Mouse (Mus musculus) spleen, postnatal 10 days (tissue): ENCODE data around the gene Ldlrad3.

Source experiments
- DNase-seq, 2 experiments: peaks; one replicate each; pipeline ENCODE4 v3.0.0; 2021 to 2022; ENCODE audit warnings: low spot score in 2 of 2

The Ldlrad3 gene

DNA sequence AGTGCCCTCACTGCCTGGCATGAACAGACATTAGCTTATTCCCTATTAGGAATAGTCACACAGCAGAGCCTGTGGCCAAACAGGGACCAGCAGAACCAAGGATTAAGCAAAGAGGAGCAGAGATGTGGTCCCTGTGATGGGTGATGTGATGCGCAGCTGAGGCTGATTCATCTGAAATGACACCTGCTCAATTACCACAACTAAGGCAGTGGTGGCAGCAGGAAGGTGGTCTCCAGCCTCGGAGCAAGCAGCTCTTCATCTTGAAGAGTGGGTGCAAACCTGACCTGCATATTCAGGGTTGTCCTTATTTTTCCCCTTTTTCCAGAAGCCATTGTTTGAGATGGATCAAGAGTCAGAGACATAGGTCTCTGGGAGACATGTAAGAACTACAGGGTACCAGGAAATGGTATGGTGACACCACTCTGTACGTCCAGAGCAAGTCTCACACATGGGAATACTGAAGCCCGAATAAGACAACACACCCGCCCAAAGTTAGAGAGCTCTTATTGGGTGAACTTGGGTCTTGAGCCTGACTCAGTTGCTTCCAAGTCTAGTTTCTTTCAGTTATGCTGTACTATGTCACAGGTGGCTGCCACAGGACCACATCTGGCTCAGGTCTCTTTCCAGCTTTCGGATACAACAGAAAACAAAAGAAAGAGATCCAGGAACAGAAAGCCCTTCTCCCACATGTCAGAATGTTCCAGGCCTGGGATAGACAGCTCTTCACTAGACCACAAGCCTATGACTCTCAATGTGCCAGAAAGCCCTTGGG lies 112.7 kb downstream of the Ldlrad3 start:
- no peak for DNase-seq

GRCm38 (mm10) chr2:102072859-102073258 lies 113.3 kb downstream of the Ldlrad3 start:
- DNase-seq: no peak

DNA sequence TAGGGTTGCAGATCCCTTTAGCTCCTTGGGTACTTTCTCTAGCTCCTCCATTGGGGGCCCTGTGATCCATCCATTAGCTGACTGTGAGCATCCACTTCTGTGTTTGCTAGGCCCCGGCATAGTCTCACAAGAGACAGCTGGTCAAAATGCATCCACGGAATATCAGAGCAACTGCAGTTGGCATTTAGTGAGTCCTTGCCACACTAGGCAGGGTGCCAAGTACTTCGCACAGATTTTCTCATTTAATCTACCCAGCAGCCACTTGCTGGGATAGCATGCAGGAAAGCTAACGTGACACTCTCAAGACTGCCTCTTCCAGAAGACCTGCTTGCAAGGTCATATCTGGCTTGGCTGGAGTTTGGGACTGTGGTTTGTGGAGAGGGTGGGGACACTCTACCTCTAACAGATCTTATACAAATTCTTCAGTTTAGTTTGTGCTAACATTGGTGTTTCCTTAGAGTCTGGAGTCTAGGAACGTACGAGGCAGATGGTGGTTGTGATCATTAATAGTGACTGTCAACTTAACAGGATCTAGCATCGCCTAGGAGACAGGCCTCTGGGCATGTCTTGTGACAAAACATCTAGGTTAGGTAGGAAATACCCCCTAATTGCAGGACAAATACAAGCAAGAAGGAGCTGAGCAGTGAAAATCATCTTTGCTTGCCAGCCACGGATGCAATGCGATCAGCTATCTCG lies 115.0 kb downstream of the Ldlrad3 start:
- DNase-seq: no peak

DNA sequence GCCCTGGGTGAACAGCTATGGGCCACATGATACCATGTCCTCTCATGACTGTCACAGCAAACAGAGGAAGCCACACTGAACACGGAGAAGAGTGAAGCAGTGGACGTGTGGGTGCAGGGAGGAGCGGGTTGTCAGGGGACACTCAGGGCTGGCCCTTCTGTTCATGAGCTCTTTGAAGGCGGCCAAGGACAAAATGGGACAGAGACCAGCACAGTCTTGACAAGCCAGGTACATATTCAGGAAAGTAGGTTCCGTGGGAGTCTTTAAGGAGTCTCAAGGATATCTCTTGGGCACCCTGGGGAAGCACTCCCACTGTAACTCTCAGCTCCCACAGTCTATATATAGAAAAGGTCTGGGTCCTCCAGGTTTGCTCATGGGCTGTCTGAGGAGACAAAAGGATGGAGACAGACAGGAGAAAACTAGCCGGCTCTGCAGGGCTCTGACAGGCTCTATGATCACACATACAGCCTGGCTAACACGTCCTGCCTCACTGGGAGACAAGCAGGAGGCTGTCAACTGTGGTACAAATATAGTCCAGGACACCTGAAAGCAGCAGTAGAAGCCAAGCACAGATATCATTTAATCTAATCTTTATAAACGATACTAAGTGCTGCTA lies 121.3 kb downstream of the Ldlrad3 start:
- no peak for DNase-seq

GRCm38 (mm10) chr2:102063906-102064505 lies 122.2 kb downstream of the Ldlrad3 start:
- DNase-seq: no peak

DNA sequence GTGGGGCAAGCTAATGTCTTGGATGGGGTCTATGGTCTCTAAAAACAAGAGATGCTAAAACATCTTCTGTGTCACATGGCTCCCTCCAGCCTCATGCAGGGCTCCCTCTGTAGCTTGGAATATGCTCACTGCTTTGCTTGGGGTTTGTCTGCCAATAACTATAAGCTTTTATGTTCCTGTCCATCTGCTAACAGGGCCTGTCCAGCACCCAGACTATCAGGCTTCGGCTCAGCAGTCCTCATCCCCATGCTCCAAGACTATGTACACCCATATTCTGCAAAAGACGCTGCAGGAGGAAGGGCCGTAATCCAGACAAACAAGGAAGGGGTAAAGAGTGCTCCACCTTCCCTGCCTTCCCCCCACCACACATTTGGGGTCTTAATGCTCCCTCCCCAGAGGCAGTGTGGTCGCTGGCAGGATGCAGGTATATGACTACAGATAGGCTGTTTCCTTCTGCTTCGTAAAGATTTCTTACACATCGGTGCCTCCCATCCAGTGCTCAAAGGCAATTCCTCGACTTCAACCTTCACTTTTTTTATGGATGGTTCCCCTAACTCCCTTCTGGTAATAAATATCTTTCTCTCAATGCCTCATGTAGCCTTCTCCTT lies 123.2 kb downstream of the Ldlrad3 start:
- DNase-seq: no peak

DNA sequence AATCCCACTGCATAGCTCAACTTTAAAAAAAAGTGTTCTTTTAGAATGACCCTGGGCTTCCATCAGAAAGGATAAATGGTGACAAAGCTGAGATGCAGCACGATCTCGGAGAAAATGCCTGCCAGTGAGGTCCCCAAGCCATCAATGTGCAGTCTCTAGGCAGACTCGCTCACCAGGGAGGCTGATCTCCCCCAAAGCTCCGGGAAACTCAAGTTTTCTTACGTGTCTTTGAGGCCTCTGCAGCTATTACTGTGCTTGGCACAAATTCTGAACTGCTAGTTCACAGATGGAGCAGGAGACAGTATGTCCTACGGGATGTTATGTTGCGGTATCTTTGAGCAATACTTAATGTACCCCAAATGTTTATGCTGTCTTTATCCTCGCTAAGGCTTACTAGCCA lies 124.3 kb downstream of the Ldlrad3 start:
- no peak for DNase-seq

GRCm38 (mm10) chr2:102057746-102058145 lies 128.4 kb downstream of the Ldlrad3 start:
- no peak for DNase-seq

DNA sequence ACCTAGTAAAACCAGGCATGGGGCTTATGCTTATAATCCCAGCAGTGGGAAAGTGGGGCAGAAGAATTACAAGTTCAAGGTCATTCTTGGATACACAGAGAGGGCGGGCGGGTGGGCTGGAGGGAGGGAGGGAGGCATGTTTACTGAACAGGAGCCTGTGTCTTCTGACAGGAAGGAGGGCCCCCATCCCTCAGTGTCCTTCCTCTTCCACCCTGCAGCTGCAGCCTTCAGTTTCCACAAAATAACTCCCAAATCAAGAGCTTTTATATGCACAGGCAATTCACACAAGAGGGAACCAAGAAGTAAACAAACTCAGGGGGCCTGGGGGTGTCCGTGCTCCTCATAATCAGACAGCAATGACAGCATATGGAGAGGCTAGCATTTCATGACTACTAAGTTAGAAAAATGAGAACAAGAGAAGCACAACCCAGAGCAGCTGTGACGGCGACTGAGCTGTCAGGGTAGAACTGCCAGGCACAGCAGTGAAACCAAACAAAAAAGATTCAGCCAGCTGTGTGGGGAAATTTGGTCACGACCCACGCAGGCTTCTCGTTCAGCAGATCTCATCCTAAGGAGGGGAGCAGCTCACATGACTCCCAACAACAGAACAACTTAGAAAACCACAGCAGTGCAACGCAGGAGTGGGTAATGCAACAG lies 129.0 kb downstream of the Ldlrad3 start:
- peak in 1 of 2 experiments; percentile 51 for DNase-seq

GRCm38 (mm10) chr2:102056144-102056543 lies 130.0 kb downstream of the Ldlrad3 start:
- DNase-seq: no peak

GRCm38 (mm10) chr2:102052951-102053660 lies 133.1 kb downstream of the Ldlrad3 start:
- no peak for DNase-seq

DNA sequence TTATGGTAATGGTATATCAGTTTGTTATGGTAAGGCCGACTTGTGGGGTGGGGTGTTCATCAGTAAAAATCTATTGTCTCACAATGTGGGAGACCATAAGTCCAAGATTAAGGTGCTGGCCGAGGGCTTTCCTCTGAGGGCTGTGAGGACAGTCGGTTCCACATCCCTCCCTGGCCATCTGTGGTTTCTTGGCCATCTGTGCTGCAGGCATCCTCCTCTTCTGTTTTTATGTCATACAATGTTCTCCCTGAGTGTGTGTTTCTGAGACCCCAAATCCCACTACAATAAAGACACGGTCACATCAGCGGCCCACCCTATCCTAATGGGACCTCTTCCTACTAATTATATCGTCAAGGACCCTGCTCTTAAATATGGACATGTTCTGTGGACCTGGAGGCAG lies 133.8 kb downstream of the Ldlrad3 start:
- DNase-seq: no peak

DNA sequence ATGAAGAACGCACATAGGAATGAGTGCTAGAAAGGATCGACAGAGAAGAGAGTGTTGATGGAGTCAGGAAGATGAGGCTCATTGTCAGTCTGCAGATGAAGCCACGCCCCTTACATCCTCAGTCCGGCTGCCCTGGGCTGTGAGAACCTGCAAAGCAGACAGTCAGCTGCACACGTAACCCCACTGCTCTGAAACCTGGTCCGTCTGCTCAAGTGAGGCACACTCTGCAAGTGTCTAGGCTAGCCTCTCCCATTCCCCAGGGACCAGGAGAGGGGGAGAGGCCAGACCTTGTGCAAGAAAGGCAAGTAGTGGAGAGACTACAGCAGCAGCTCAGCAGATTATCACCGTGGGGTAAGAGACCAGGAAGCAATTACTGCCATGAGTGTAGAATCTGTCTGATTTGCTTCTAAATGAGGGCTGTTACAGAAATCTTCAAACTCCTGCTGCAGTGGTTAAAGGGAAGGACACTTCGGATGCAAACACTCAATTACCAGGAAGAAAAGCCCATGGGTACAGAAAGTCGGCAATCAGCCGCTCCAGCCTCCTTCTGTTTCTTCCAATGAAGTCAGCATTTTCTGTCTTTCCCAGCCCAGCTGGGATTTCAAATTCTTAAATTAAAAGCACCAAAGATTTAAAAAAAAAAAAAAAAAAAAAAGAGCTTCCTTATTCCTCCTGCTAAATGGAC lies 136.2 kb downstream of the Ldlrad3 start:
- peak in 1 of 2 experiments; percentile 51 for DNase-seq

GRCm38 (mm10) chr2:102048296-102049175 lies 137.6 kb downstream of the Ldlrad3 start:
- no peak for DNase-seq

DNA sequence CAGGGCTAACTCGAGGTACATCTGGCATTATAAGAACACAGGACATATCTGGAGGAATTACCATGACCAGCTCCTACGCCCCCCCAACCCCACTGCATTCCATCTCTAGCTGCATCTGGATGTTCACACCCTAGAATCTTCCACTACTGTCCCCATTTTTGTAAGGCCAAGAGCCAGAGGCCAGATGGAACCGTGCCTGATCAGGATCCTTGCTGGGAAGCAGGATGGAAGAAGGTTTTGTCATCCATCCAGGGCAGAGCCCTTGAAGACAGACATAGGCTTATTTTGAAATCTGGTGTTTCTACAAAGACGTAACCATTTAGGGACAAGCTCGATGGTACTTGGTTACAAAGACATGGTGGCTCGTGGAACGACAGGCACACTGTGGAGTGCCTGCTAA lies 139.7 kb downstream of the Ldlrad3 start:
- no peak for DNase-seq

- no peak for DNase-seq
Observed at GRCm38 (mm10) chr2:102040456-102040855, 145.7 kb downstream of the Ldlrad3 start.

DNA sequence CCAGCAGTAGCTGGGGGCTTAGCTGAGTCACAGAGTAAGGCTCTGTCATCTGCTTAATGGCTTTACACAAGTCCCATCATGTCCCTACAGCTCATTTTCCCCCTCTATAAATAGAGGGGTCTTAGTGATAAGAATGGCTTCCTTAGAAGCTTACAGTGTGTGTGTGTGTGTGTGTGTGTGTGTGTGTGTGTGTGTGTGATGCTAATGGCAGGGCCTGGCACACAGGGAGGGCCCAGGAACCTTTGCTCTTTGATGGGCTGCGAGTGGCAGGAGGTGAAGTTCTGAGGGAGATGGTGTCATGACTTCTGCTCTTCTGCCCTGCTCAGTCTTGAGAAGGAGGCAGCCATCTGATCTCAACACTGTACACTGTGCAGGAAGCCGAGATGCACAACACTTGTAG lies 146.2 kb downstream of the Ldlrad3 start:
- DNase-seq: no peak

GRCm38 (mm10) chr2:102038895-102039667 lies 147.1 kb downstream of the Ldlrad3 start:
- peak in 1 of 2 experiments; percentile 62 for DNase-seq
